Mouse (Mus musculus): ENCODE results near the gene Recql.
"Not testable (repeated sequence)": the region's sequence is repeated elsewhere in the genome, so short reads cannot be mapped to it uniquely, and the experiment has no call there.

Recql gene

DNA sequence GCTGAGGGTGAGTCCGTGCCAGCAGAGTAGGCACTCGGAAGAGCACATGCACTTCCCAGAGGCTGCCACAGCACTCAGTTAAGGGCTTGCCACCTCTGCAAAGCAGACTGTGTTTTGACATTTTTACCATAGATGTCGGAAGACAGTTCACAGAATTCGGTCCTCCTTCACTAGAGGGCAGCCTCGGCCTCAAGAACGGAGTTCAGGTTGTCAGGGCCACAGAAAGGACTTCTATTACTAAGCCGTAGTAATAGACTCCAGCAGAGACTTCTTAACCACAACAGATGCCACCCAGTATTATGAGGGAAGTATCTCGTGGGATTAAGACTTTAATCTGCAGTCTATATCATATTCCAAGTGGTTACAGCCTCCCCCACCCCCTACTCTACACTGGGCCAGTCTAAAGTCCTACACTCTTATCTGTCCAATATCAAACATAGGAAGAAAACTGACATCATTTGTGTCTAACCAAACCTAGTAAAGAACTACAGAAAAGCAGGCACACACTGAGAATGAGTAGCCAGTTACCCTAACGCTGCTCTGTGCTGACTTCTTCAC lies 23.8 kb downstream of the Recql start:
- DNase-seq: no peak

DNA sequence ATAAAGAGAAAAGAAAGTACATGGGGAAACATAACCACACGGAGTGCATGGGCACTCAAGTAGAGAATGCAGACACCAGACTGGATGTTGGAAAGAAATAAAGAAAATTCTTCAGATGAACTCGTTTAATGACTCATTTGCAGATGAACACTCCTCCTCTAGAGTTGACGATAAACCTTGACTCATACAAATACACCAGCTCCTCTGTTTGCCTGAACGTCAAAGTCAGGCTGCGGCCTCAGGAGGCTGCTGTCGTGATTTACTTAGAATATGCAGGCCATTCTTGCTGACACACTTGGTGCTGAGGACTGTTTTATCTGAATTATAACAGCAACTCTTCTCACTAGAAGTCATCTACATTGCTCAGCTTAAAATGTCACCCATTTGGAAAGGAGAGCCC lies 24.9 kb downstream of the Recql start:
- DNase-seq: no peak

DNA sequence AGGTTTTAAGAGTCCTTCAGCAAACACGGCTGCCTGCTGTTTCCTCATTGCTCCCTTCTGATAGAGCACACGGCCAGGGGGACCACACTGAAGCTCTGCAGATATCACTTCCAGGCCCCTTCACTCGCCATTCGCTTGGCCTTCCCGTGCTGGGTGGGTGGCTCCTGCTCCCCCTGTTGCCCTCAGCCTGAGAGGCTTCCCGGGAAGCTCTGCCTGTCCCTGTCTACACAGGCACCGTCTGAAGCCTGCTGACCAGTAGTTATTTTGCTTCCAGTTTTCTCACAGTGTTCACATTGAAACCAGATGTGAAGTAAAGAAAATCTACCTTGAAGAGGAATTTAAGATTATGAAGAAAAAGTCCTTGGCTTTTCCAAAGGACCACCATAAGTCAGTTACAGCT lies 29.8 kb downstream of the Recql start:
- no peak for DNase-seq

- DNase-seq: not testable (repeated sequence)
Observed at GRCm38 (mm10) chr6:142352099-142352498, 34.8 kb downstream of the Recql start.

DNA sequence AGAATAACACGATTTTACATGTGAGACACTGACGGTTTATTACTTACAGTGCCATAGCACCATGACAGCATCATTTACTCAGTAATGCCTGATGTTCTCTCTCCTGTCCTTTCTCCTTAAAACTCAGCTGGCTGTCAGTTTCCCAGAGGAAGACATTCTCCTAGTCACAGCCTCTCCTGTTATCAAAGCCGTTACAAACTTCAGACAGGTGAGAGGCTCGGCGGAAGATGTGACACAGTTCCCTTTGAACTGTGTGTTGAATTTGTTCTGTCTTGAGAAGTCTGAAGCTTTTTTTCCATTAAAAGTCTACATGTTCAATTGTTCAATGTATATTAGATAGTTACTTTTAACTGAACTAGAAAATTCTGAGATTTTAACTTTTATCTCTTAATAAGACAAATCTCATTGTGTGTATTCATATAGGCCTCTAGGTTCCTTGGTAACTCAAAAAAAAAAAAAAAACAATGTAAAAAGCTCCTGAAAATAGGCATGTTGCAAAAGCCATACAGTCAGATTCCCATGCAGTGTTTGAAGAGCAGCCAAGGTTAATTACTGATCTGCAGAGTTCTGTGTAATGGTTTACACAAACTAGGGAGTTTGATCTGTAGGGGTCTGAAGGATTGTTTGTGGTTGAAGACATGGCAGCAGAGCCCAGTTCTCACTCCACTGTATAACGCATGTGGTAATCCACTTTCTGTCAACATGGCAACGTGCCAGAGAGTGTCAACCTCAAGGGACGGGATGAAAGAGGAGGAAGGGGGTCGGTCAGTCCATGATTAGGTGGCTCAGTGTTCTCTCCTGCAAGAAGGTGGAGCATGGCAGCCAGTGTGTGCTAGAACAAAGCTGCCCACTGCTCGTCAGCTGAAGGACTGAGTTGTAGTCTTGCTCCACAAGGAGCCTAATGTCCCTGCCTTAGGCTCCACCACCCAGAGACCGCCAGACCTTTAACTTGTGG lies 39.2 kb downstream of the Recql start:
- no peak for DNase-seq

GRCm38 (mm10) chr6:142346181-142347110 lies 40.4 kb downstream of the Recql start:
- DNase-seq: no peak

- peak; percentile 85 to 86 for DNase-seq
Observed at GRCm38 (mm10) chr6:142345440-142346038, 41.3 kb downstream of the Recql start, which contains the start of gene Pyroxd1. TSS of gene Pyroxd1 (plus strand) at chr6:142345654.

DNA sequence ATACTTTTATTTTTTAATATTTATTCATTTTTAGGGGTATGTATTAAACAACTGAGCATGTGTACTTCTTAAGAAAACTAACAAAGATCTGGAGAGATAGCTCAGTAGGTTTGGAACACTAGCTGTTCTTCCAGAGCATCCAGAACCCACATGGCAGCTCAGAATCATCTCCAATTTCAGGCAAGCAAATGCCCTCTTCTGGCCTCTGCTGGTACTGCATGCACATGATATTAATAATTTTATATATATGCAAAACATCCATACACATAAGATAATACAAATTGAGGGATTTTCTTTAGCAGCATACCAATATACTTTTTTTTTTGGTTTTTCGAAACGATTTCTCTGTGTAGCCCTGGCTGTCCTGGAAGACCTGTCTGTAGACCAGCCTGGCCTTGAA lies 43.3 kb downstream of the Recql start:
- DNase-seq: peak; percentile 71 to 74

- DNase-seq: no peak
Observed at GRCm38 (mm10) chr6:142339576-142339975, 47.3 kb downstream of the Recql start.

GRCm38 (mm10) chr6:142338961-142339360 lies 47.9 kb downstream of the Recql start:
- no peak for DNase-seq

GRCm38 (mm10) chr6:142329201-142329600 lies 57.7 kb downstream of the Recql start:
- no peak for DNase-seq

DNA sequence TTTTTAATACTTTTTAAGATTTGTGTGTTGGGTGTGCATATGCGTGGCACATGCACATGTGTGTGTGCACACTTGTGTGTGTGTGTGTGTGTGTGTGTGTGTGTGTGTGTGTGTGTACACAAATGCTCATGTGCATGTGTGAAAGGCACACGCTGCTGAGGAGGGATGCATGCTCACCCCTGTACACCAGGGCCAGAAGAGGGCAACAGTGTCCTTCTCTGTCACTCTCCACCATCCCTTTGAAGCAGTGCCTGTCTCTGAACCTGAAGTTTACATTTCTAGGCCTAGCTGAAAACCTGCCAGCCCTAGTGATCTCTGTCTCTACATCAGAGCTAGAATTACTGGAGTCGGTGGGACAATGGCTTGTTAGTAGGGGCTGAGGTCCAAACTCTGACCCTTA lies 60.3 kb downstream of the Recql start:
- no peak for DNase-seq

- DNase-seq: no peak
Observed at GRCm38 (mm10) chr6:142322881-142323280, 64.0 kb downstream of the Recql start, which contains the start of gene Slco1a5. TSS of gene Slco1a5 (minus strand) at chr6:142322981.

- DNase-seq: no peak
Observed at GRCm38 (mm10) chr6:142317106-142317505, 69.8 kb downstream of the Recql start.

GRCm38 (mm10) chr6:142314285-142314684 lies 72.6 kb downstream of the Recql start:
- DNase-seq: no peak

GRCm38 (mm10) chr6:142305076-142305475 lies 81.8 kb downstream of the Recql start:
- DNase-seq: no peak
